Mouse (Mus musculus): ENCODE measurements around the gene Car10. TPM values are rescaled to one million over a fixed set of nuclear protein-coding genes. Genes with fewer than 3 reads are reported as not detected.

Car10 gene
- polyA plus RNA-seq, 1 experiment from 2014 or later = 14.8 TPM

DNA sequence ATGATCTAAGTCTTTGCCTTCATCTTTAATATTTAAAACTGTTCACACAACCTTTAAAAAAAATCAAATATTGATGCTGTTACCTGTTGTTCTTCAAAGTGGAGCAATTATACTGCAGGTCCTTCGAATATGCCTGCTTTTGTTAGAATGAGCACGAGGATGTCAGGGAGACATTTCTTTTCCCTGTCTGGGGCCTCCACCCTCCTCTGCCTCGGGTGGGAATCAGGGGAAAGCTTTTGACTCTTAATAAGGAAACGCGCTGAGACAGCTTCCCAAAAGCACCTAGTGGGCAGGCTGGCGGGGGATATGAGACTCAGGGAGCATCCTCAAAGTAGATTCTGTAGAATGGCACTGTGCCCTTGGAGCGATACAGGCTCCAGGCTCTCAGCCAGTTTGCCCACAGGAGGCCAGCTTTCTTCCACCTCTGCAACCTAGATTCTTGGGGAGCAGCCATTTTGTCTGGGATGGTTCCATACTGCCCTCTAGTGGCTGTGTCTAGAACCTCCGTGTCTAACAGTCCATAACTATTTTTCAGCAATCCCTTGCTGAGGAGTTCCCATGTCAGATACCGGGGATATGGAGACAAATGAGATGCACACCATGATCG is 373.8 kb downstream of the Car10 start:
- Histone ChIP-seq H3K27ac (0 out of 2 replicates have a peak overlapping the region, but pooled peaks have one; percentile 30), H3K9ac (replicated peaks) (no peak overlapping the region), H3K4me1 (replicated peaks) (peaks cover 8% of the 10 kb centered on the region), H3K36me3 (no peaks in the 10 kb centered on the region), H3K4me3 (replicated peaks) (no peak overlapping the region), H3K9me3 (no peaks in the 10 kb centered on the region), H3K27me3 (no peaks in the 10 kb centered on the region), H3K4me2 (replicated peaks) (peak overlapping the region; percentile 36; the same call in 1 of the 2 replicates)
- peak; percentile 87 for ATAC-seq
- 28% methylated on average over 10 of the region's 10 CpGs for WGBS

DNA sequence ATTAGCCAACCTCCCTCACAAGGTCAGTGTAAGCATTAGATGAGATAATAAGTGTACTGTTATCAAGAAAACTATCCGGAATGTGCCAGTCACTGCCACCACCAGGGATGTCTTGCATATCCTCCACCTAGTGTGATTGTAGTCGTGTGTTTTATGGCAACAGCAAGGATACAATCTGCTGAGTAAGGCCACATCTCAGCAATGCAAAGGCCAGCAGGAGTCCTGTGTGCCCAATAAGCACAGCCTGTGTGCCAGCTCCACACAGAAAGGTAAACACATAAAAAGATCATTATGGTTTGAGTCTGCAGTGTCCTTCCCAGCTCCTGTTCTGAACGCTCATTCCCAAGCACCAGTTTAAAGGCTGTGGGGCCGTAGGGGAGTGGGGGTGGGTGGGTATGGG is 386.8 kb downstream of the Car10 start:
- ATAC-seq = no peak
- H3K27ac ChIP-seq = no peak overlapping the region
- no peaks in the 10 kb centered on the region for H3K9me3 ChIP-seq
- 0 out of 2 replicates have a peak, but pooled peaks cover 3% of the 10 kb centered on the region for H3K4me1 ChIP-seq (replicated peaks)
- H3K4me2 ChIP-seq (replicated peaks) = no peak overlapping the region
- H3K27me3 ChIP-seq = no peaks in the 10 kb centered on the region
- no peaks in the 10 kb centered on the region for H3K36me3 ChIP-seq
- H3K4me3 ChIP-seq (replicated peaks) = no peak overlapping the region
- WGBS = 73% methylated on average over 4 of the region's 4 CpGs
- H3K9ac ChIP-seq (replicated peaks) = no peak overlapping the region

DNA sequence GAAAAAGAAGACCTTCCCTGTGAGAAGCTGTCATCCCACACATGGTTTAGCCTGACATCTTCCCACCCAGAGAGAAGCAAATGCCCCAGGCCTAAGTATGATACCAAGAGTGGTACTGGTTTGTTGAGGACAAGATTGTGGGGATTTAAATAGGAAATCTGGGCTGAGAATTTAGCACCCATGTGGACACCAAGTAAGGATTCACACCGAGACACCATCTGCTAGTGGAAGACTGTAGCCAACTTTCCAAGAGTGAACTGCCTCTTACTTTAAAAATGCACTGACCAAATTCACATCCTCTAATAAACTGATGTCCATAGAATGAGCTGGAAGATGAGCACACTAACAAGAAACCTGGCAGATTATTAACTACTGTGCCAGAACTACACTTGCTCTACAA is 389.2 kb downstream of the Car10 start:
- H3K27me3 ChIP-seq = no peaks in the 10 kb centered on the region
- no peak overlapping the region for H3K4me3 ChIP-seq (replicated peaks)
- H3K9me3 ChIP-seq = no peaks in the 10 kb centered on the region
- H3K4me1 ChIP-seq (replicated peaks) = 0 out of 2 replicates have a peak, but pooled peaks cover 3% of the 10 kb centered on the region
- ATAC-seq = no peak
- H3K27ac ChIP-seq = no peak overlapping the region
- WGBS = 97% methylated on average over 1 of the region's 1 CpGs
- H3K9ac ChIP-seq (replicated peaks) = no peak overlapping the region
- no peak overlapping the region for H3K4me2 ChIP-seq (replicated peaks)
- H3K36me3 ChIP-seq = no peaks in the 10 kb centered on the region

DNA sequence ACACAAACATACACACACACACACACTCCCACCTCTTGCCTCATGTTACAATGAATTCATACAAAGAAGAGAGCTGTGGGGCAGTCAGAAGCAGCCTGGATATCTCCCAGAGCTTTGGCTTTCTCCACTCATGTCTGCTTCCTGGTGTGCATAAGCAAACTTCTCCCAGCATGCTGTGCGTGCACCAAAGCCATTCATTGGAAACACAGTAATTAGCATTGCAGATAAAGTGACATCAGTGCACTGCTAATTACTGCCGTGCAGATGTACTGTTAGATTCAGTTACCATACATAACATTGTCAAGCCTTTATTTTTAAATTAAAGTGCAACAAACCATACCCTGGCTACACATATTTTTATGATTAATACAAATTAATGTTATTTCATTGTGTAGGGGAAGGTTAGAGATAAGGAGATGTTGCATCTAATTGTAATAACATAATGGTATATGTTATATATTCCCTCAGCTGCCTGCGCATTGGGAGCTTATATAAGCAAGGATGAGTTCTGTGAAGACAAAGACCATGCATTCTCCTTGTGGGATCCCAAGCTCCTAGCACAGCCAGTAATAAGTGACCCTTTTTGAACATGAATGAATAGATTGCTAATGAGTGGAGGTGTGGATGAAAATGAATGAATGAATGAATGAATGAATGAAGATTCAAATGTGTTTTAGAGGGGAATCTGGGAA is 390.2 kb downstream of the Car10 start:
- Histone ChIP-seq H3K9ac (replicated peaks) (no peak overlapping the region), H3K4me1 (replicated peaks) (0 out of 2 replicates have a peak, but pooled peaks cover 3% of the 10 kb centered on the region), H3K27me3 (no peaks in the 10 kb centered on the region), H3K27ac (no peak overlapping the region), H3K4me3 (replicated peaks) (no peak overlapping the region), H3K4me2 (replicated peaks) (no peak overlapping the region), H3K9me3 (no peaks in the 10 kb centered on the region), H3K36me3 (no peaks in the 10 kb centered on the region)
- 60% methylated on average over 3 of the region's 3 CpGs for WGBS
- no peak for ATAC-seq

DNA sequence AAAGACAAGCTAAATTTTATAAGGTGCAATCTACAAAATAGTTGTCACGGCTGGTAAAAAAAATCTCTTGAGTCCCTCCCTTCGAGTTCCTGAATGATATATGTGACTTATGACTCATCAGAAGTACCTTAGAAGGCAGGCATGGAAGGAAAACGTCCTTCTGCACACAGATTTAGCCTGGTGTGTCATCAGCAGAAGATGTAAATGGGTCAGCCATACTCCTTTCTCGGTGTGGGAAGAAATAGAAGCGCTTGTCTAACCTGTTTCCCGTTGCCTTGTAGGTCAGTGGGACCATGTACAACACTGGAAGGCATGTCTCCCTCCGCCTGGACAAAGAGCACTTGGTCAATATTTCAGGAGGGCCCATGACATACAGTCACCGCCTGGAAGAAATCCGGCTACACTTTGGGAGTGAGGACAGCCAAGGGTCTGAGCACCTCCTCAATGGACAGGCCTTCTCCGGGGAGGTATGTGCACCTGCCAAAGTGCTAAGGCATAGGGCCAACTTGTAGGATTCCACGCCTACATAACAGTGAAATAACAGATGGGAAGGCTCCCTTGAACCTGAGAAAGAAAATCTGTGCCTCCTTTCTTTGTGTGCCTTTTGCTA is 392.5 kb downstream of the Car10 start:
- Histone ChIP-seq H3K4me2 (replicated peaks) (no peak overlapping the region), H3K27me3 (no peaks in the 10 kb centered on the region), H3K9ac (replicated peaks) (no peak overlapping the region), H3K9me3 (no peaks in the 10 kb centered on the region), H3K4me1 (replicated peaks) (0 out of 2 replicates have a peak, but pooled peaks cover 3% of the 10 kb centered on the region), H3K4me3 (replicated peaks) (no peak overlapping the region), H3K36me3 (no peaks in the 10 kb centered on the region), H3K27ac (no peak overlapping the region)
- ATAC-seq = no peak
- WGBS = 87% methylated on average over 11 of the region's 11 CpGs

DNA sequence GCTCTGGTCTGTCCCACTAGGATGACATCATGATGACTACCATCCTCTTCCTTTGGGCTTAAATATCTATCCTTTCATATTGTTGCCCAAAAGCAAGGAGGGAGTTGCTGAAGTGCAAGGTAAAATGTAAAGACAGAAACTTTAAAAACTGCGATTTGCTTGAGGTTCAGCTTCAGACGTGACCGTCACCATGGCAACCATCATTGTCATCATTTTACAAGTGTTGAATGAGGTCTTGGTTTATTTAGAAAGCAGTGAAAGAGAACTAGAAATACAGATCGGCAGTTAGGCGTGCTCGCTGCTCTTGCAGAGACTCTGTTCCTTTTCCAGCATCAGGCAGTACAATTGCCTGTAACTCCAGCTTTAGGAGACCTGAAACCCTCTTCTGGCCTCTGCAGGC is 400.1 kb downstream of the Car10 start:
- H3K36me3 ChIP-seq = no peaks in the 10 kb centered on the region
- ATAC-seq = no peak
- H3K4me1 ChIP-seq (replicated peaks) = peaks cover 7% of the 10 kb centered on the region
- H3K27ac ChIP-seq = no peak overlapping the region
- H3K9me3 ChIP-seq = no peaks in the 10 kb centered on the region
- no peak overlapping the region for H3K4me2 ChIP-seq (replicated peaks)
- H3K27me3 ChIP-seq = no peaks in the 10 kb centered on the region
- H3K4me3 ChIP-seq (replicated peaks) = no peak overlapping the region
- 64% methylated on average over 6 of the region's 6 CpGs for WGBS
- no peak overlapping the region for H3K9ac ChIP-seq (replicated peaks)

DNA sequence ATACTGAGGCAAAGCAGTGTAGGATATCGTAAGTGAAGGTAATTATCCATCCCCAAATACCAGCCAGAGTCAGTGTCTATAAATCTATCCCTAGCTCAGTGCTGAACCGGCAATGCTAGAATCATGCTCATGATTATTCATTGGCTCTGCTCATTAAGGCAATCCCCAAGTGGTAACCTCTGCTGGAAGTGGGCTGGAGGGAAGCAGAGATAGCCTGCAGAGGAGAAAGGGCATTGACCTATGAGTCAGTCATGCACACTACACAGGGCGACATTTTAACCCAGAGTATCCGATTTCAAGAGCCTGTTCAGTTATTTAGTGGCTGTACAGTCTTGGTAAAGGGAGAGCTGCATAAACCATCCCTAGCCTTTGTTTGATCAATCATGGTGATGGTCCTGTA is 402.6 kb downstream of the Car10 start:
- Histone ChIP-seq H3K36me3 (no peaks in the 10 kb centered on the region), H3K4me1 (replicated peaks) (peaks cover 7% of the 10 kb centered on the region), H3K4me3 (replicated peaks) (no peak overlapping the region), H3K27ac (peak overlapping the region; percentile 22), H3K9ac (replicated peaks) (no peak overlapping the region), H3K27me3 (no peaks in the 10 kb centered on the region), H3K4me2 (replicated peaks) (no peak overlapping the region), H3K9me3 (no peaks in the 10 kb centered on the region)
- peak; percentile 74 for ATAC-seq
- 27% methylated on average over 4 of the region's 4 CpGs for WGBS

DNA sequence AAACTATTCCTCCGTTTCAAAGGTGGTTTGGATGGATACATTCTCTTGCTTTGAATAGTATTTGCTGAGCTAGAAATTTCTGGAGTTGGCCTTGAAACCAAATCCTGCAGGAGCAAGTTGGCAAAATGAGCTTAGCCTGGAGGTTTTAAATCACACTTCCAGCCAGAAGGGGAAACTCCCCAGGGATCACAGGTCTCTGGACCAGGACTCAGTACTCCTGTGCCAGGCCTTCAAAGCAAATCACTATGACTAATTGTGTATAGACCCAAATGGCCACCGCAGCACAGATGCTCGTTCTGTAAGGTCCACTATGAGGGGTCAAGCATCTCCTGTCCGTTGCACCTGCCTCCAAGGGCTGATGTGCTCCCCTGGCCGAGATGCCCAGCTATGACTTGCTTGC is 403.8 kb downstream of the Car10 start:
- Histone ChIP-seq H3K4me1 (replicated peaks) (peaks cover 7% of the 10 kb centered on the region), H3K9ac (replicated peaks) (no peak overlapping the region), H3K27ac (no peak overlapping the region), H3K9me3 (no peaks in the 10 kb centered on the region), H3K4me2 (replicated peaks) (no peak overlapping the region), H3K4me3 (replicated peaks) (no peak overlapping the region), H3K27me3 (no peaks in the 10 kb centered on the region), H3K36me3 (no peaks in the 10 kb centered on the region)
- WGBS = 82% methylated on average over 5 of the region's 5 CpGs
- no peak for ATAC-seq

DNA sequence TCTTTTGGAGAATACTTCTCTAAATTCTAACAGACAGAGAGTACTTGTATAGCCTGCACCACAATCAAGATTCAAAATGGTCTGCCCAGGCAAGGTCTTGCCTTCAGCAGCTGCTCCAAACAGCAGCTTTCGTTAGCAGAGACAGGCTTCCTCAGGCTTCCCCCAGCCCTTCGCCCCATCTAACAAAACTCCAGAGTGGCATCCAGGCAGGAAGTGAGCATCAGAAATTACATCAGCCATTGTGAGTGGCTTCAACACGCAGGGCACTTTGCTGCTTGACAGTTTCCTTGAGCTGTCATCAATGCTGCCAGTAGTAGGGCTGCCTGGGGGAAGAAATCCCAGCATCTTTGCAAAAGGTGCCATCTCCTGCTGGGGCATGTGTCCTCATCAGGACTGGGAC is 405.0 kb downstream of the Car10 start:
- WGBS = 80% methylated on average over 3 of the region's 3 CpGs
- Histone ChIP-seq H3K9ac (replicated peaks) (no peak overlapping the region), H3K36me3 (no peaks in the 10 kb centered on the region), H3K4me2 (replicated peaks) (no peak overlapping the region), H3K4me1 (replicated peaks) (peaks cover 7% of the 10 kb centered on the region), H3K27ac (no peak overlapping the region), H3K27me3 (no peaks in the 10 kb centered on the region), H3K9me3 (no peaks in the 10 kb centered on the region), H3K4me3 (replicated peaks) (no peak overlapping the region)
- no peak for ATAC-seq

DNA sequence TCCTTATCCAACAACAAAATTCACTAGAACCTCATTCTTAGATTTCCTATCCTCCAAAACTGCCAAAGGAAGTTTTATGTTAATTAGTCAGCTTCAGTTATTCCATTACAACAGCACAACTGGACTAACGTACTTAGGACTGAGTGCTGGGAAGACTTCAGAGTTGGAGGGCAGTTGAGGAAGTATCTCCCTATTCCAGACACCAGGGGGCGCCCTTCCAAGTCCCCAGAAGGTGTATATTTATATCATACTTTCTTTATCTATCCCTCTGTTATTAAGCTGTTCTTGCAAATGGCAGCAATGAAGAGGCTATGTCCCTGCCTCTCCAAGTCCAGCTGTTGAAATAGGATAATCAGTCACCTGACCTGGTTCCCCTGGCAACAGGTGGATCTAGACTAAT is 405.6 kb downstream of the Car10 start:
- H3K4me3 ChIP-seq (replicated peaks) = no peak overlapping the region
- H3K9ac ChIP-seq (replicated peaks) = no peak overlapping the region
- WGBS = 32% methylated on average over 2 of the region's 2 CpGs
- no peaks in the 10 kb centered on the region for H3K27me3 ChIP-seq
- H3K4me2 ChIP-seq (replicated peaks) = no peak overlapping the region
- peaks cover 7% of the 10 kb centered on the region for H3K4me1 ChIP-seq (replicated peaks)
- H3K9me3 ChIP-seq = no peaks in the 10 kb centered on the region
- no peak overlapping the region for H3K27ac ChIP-seq
- H3K36me3 ChIP-seq = no peaks in the 10 kb centered on the region
- no peak for ATAC-seq

DNA sequence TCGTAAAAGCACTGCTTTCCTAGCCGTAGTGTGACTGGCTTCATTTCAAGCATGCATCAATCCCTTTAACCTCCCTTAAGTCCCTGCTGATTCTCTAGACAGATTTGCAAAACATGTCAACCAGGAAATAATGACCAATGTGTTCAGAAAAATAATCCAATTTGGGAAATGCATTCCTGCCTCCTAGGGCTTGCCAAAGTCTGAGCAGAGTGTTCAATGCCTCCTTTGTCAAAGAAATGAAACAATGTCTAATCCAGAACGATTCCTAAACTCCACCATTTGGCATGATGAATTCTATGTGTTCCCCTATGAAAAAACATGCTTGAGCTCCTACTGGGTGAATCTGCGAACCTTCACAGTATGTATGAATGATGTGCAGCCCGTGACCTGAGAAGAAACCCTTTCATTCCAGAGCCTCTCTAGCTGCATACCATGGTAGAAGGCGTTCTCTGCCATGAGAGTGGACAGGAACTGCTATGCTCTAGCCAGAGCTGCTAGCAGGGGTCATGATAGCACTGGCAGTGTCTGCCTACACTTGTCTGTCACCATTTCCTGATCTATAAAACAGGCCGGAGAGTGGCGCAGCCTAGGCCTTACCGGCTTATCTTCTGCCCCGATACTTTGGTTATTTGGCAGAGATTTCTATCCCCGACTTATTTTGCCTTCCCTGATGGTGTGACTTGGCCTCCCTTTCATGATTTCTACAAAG is 411.9 kb downstream of the Car10 start:
- Histone ChIP-seq H3K4me1 (replicated peaks) (peaks cover 11% of the 10 kb centered on the region), H3K36me3 (no peaks in the 10 kb centered on the region), H3K9me3 (no peaks in the 10 kb centered on the region), H3K4me2 (replicated peaks) (no peak overlapping the region), H3K27ac (no peak overlapping the region), H3K9ac (replicated peaks) (no peak overlapping the region), H3K4me3 (replicated peaks) (no peak overlapping the region), H3K27me3 (no peaks in the 10 kb centered on the region)
- 0 out of 2 replicates have a peak, but pooled peaks have one; percentile 27 for ATAC-seq
- 58% methylated on average over 11 of the region's 11 CpGs for WGBS

DNA sequence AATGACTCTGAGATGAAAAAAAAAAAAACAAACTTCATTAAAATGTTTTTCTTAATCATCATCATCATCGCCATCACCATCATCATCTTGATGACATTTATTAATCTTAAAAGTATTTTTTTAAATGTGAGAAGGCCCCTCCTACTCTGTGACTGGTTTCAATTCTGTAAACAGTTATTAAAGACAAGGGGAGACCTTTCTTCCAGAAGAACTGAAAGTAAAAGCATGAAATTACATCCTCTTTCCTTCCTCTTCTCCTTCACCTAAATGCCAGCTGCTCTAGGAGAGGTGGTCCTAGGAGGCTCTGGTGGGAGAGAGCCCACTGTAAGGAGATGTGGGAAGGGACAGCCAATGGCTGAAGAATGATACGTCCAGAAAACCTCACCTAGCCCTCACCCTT is 415.0 kb downstream of the Car10 start:
- Histone ChIP-seq H3K36me3 (no peaks in the 10 kb centered on the region), H3K27me3 (no peaks in the 10 kb centered on the region), H3K9ac (replicated peaks) (no peak overlapping the region), H3K4me1 (replicated peaks) (peaks cover 11% of the 10 kb centered on the region), H3K4me3 (replicated peaks) (no peak overlapping the region), H3K9me3 (no peaks in the 10 kb centered on the region), H3K27ac (no peak overlapping the region), H3K4me2 (replicated peaks) (no peak overlapping the region)
- WGBS = 86% methylated on average over 2 of the region's 2 CpGs
- ATAC-seq = no peak
